Mouse (Mus musculus) lung, postnatal 0 days (tissue): Measurements from ENCODE around the gene Srrt.

ENCODE experiments used
- CTCF ChIP-seq: IDR thresholded peaks from 2 replicates; pipeline ENCODE4 v1.5.1; 2016; ENCODE audit warnings: antibody characterized with exemption, mild to moderate bottlenecking
- EP300 ChIP-seq: IDR thresholded peaks from 2 replicates; pipeline ENCODE4 v1.6.1; 2016; ENCODE audit warnings: antibody characterized with exemption, mild to moderate bottlenecking, control low read depth

GRCm38 (mm10) chr5:137287953-137288743 is 19.3 kb downstream of the Srrt start:
- no peak for TF ChIP-seq CTCF
- no peak for TF ChIP-seq EP300
